Mouse (Mus musculus) cerebral cortex, adult 2 months (tissue): ENCODE results near the gene Esrrg.

Experiments
- WGBS: fragments of 180-500 bp; shearing (Covaris S2); methylation state at CpG from one replicate; pipeline ENCODE4 v1.1.7; 2018; 5-methylcytosine and 5-hydroxymethylcytosine counted together

Gene Esrrg

GRCm38 (mm10) chr1:188156520-188156919 is 547.9 kb downstream of the Esrrg start:
- WGBS, result 97% methylated on average over 5 of the region's 5 CpGs

GRCm38 (mm10) chr1:188157237-188157955 is 548.8 kb downstream of the Esrrg start:
- 84% methylated on average over 7 of the region's 7 CpGs for WGBS

- 90% methylated on average over 1 of the region's 1 CpGs for WGBS
Observed at GRCm38 (mm10) chr1:188158675-188159074, 550.1 kb downstream of the Esrrg start.

GRCm38 (mm10) chr1:188159108-188159507 is 550.5 kb downstream of the Esrrg start:
- WGBS, result 92% methylated on average over 2 of the region's 2 CpGs

- WGBS, result 70% methylated on average over 6 of the region's 6 CpGs
Observed at GRCm38 (mm10) chr1:188164251-188164650, 555.7 kb downstream of the Esrrg start.

GRCm38 (mm10) chr1:188173859-188174258 is 565.3 kb downstream of the Esrrg start:
- 68% methylated on average over 1 of the region's 1 CpGs for WGBS

- 80% methylated on average over 5 of the region's 5 CpGs for WGBS
Observed at GRCm38 (mm10) chr1:188182951-188183350, 574.4 kb downstream of the Esrrg start.

- 59% methylated on average over 17 of the region's 17 CpGs for WGBS
Observed at GRCm38 (mm10) chr1:188186440-188187117, 578.0 kb downstream of the Esrrg start.

GRCm38 (mm10) chr1:188192971-188193370 is 584.4 kb downstream of the Esrrg start:
- 94% methylated on average over 2 of the region's 2 CpGs for WGBS

- 67% methylated on average over 6 of the region's 6 CpGs for WGBS
Observed at GRCm38 (mm10) chr1:188207421-188207820, 598.8 kb downstream of the Esrrg start.

GRCm38 (mm10) chr1:188209025-188209424 is 600.4 kb downstream of the Esrrg start:
- 96% methylated on average over 1 of the region's 1 CpGs for WGBS

- 49% methylated on average over 10 of the region's 10 CpGs for WGBS
Observed at GRCm38 (mm10) chr1:188214885-188215611, 606.5 kb downstream of the Esrrg start.

GRCm38 (mm10) chr1:188221226-188221792 is 612.7 kb downstream of the Esrrg start:
- WGBS, result 34% methylated on average over 4 of the region's 4 CpGs

- 68% methylated on average over 5 of the region's 5 CpGs for WGBS
Observed at GRCm38 (mm10) chr1:188233036-188233724, 624.6 kb downstream of the Esrrg start.

- whole genome bisulfite sequencing, result 84% methylated on average over 10 of the region's 10 CpGs
Observed at GRCm38 (mm10) chr1:188241766-188242165, 633.2 kb downstream of the Esrrg start.

GRCm38 (mm10) chr1:188257500-188257899 is 648.9 kb downstream of the Esrrg start:
- WGBS, result 55% methylated on average over 7 of the region's 7 CpGs

- 77% methylated on average over 6 of the region's 6 CpGs for WGBS
Observed at GRCm38 (mm10) chr1:188260259-188261107, 651.9 kb downstream of the Esrrg start.

GRCm38 (mm10) chr1:188261903-188262682 is 653.5 kb downstream of the Esrrg start, which contains the start of gene Ush2a:
Gene Ush2a, plus strand, starts transcription at chr1:188262023.
- 75% methylated on average over 10 of the region's 10 CpGs for WGBS
